Mouse (Mus musculus) small intestine, adult 2 months (tissue): ENCODE data around the gene Sema5a.

Source experiments
- CTCF ChIP-seq: fragments of 200-500 bp; IDR thresholded peaks from 2 replicates; pipeline ENCODE4 v1.5.1; 2012; ENCODE audit warnings: low read depth, mild to moderate bottlenecking, control low read depth, inconsistent platforms, low read length, moderate library complexity, mixed read lengths; ENCODE audit not compliant: insufficient replicate concordance, insufficient read length; ENCODE audit errors: extremely low read depth
- POLR2A ChIP-seq: fragments of 200-500 bp; IDR thresholded peaks from 2 replicates; pipeline ENCODE4 v1.6.1; 2012; ENCODE audit warnings: low read depth, mild to moderate bottlenecking, control low read depth, inconsistent platforms, low read length, moderate library complexity

- no peak for TF ChIP-seq CTCF
- no peak for TF ChIP-seq POLR2A
These were observed 374.6 kb downstream of the Sema5a start for GRCm38 (mm10) chr15:32619199-32619598.
